29 mouse cellular contexts compared by ENCODE assay signal in the genomic region with DNA sequence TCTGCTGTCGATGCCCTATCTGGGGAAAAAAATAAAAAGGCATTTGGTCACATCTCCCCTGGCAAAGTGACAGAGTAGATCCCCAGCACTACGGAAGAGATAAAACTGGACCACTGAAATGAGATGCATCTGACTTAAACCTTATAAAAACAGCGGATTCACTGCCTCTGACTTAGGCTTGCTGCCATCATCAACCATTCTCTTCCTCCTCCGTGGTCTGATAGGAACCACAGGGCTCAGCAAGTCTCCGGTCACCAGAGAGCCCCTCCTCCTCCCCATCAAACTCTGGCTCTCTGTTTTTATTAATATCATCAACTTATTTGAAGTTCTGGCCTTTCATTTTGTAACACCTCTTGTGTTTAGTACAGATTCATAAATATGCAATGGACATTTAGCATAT.
"Had no signal": no experiment of that assay in that cellular context is flagged by ENCODE, and none has a peak within 500 bp of the region (broad histone marks: within the 10 kb centered on the region; RNA-seq: fewer than 3 reads in every experiment).

No protein-coding gene starts in this region.

- H3K27me3 ChIP-seq: embryonic facial prominence, embryonic 12.5 days; embryonic facial prominence, embryonic 13.5 days; embryonic facial prominence, embryonic 15.5 days; forebrain, embryonic 12.5 days; forebrain, embryonic 13.5 days; forebrain, embryonic 15.5 days had no signal

- H3K4me1 ChIP-seq: embryonic facial prominence, embryonic 12.5 days; embryonic facial prominence, embryonic 13.5 days; embryonic facial prominence, embryonic 15.5 days; forebrain, embryonic 10.5 days; forebrain, embryonic 12.5 days; forebrain, embryonic 13.5 days had no signal

- H3K36me3 ChIP-seq: embryonic facial prominence, embryonic 10.5 days; embryonic facial prominence, embryonic 12.5 days; embryonic facial prominence, embryonic 13.5 days; embryonic facial prominence, embryonic 15.5 days; forebrain, embryonic 10.5 days; forebrain, embryonic 12.5 days; forebrain, embryonic 15.5 days had no signal

- H3K9me3 ChIP-seq: embryonic facial prominence, embryonic 10.5 days; embryonic facial prominence, embryonic 12.5 days; embryonic facial prominence, embryonic 13.5 days; embryonic facial prominence, embryonic 15.5 days; forebrain, embryonic 10.5 days; forebrain, embryonic 12.5 days; forebrain, embryonic 13.5 days; forebrain, embryonic 15.5 days had no signal

- DNase-seq: cerebellum, adult 2 months; cerebellum, adult 8-10 months; cerebellum, adult 9-10 months; cerebellum, adult 9-11 months; cerebellum, postnatal 10 days; cerebellum, postnatal 14 days; cerebellum, postnatal 25 days; cerebellum, postnatal 36 days; embryo, embryonic 11 days; forebrain, postnatal 0 days; gastrocnemius, adult 2 months; gastrocnemius, postnatal 10 days; gastrocnemius, postnatal 14 days; gastrocnemius, postnatal 25 days; gastrocnemius, postnatal 36 days; heart, adult 11 months; heart, adult 18-20 months; heart, adult 2 months had no signal

- H3K4me3 ChIP-seq: embryonic facial prominence, embryonic 10.5 days; embryonic facial prominence, embryonic 12.5 days; embryonic facial prominence, embryonic 13.5 days; embryonic facial prominence, embryonic 15.5 days; erythroblast, embryonic 14.5 days; forebrain, embryonic 10.5 days; forebrain, embryonic 12.5 days; forebrain, embryonic 13.5 days; forebrain, embryonic 15.5 days; gastrocnemius, adult 2 months; heart, adult 2 months had no signal

- ATAC-seq: forebrain, embryonic 13.5 days; forebrain, embryonic 14.5 days; forebrain, embryonic 15.5 days; forebrain, embryonic 16.5 days; forebrain, postnatal 0 days had no signal
